Mouse (Mus musculus): ENCODE results near the gene Gm9573. TPM values are rescaled to one million over a fixed set of nuclear protein-coding genes. Genes with fewer than 3 reads are reported as not detected.

Gm9573 gene
- polyA plus RNA-seq (2015; fragmentation: Nextera tagmentation; extraction: Ambion mirVana) = not detected in 2 replicates

GRCm38 (mm10) chr17:35626537-35626936, at the start of gene Gm9573:
Gene Gm9573, minus strand, starts transcription at chr17:35626637.

GRCm38 (mm10) chr17:35673416-35674035, 47.1 kb upstream of the Gm9573 start, which contains the start of gene Gtf2h4:
Gene Gtf2h4, minus strand, starts transcription at chr17:35673739.

GRCm38 (mm10) chr17:35667334-35668065, 41.1 kb upstream of the Gm9573 start, which contains the start of gene Vars2:
Gene Vars2, minus strand, starts transcription at chr17:35667592.

GRCm38 (mm10) chr17:35643609-35644236, 17.3 kb upstream of the Gm9573 start, which contains the start of gene Mucl3:
Gene Mucl3, minus strand, starts transcription at chr17:35643695.

GRCm38 (mm10) chr17:35601249-35601648, 25.2 kb downstream of the Gm9573 start, which contains the start of gene Sfta2:
Gene Sfta2, plus strand, starts transcription at chr17:35601549.

Other genes starting within 250 kb of the Gm9573 start
- gene H2-Q4, start 247.0 kb downstream of the Gm9573 start, polyA plus RNA-seq (2015; fragmentation: Nextera tagmentation; extraction: Ambion mirVana) = 5.0 and 6.1 TPM in 2 replicates
- gene H2-Q6, start 201.8 kb downstream of the Gm9573 start, polyA plus RNA-seq (2015; fragmentation: Nextera tagmentation; extraction: Ambion mirVana) = 2.0 and 2.4 TPM in 2 replicates
- gene H2-Q7, start 187.5 kb downstream of the Gm9573 start, polyA plus RNA-seq (2015; fragmentation: Nextera tagmentation; extraction: Ambion mirVana) = 3.9 and 4.6 TPM in 2 replicates
- 12.6 and 15.2 TPM in 2 replicates for gene H2-Q10, start 156.5 kb downstream of the Gm9573 start, polyA plus RNA-seq (2015; fragmentation: Nextera tagmentation; extraction: Ambion mirVana)
- gene Pou5f1, start 120.6 kb downstream of the Gm9573 start, polyA plus RNA-seq (2015; fragmentation: Nextera tagmentation; extraction: Ambion mirVana) = 0.10 and 0.12 TPM in 2 replicates
- gene Tcf19, start 109.8 kb downstream of the Gm9573 start, polyA plus RNA-seq (2015; fragmentation: Nextera tagmentation; extraction: Ambion mirVana) = 46.3 and 52.7 TPM in 2 replicates
- gene Cchcr1, start 109.5 kb downstream of the Gm9573 start, polyA plus RNA-seq (2015; fragmentation: Nextera tagmentation; extraction: Ambion mirVana) = 9.7 and 11.4 TPM in 2 replicates
- gene Psors1c2, start 93.4 kb downstream of the Gm9573 start, polyA plus RNA-seq (2015; fragmentation: Nextera tagmentation; extraction: Ambion mirVana) = 0.16 TPM in 1 of 2 replicates, not detected in the other
- 0.05 and 0.07 TPM in 2 replicates for gene Cdsn, start 74.5 kb downstream of the Gm9573 start, polyA plus RNA-seq (2015; fragmentation: Nextera tagmentation; extraction: Ambion mirVana)
- gene 2300002M23Rik, start 59.2 kb downstream of the Gm9573 start, polyA plus RNA-seq (2015; fragmentation: Nextera tagmentation; extraction: Ambion mirVana) = not detected in 2 replicates
- gene Sfta2, start 25.1 kb downstream of the Gm9573 start, polyA plus RNA-seq (2015; fragmentation: Nextera tagmentation; extraction: Ambion mirVana) = not detected in 2 replicates
- 0.07 and 0.12 TPM in 2 replicates for gene Mucl3, start 17.1 kb upstream of the Gm9573 start, polyA plus RNA-seq (2015; fragmentation: Nextera tagmentation; extraction: Ambion mirVana)
- gene Vars2, start 41.0 kb upstream of the Gm9573 start, polyA plus RNA-seq (2015; fragmentation: Nextera tagmentation; extraction: Ambion mirVana) = 7.5 and 7.6 TPM in 2 replicates
- 23.5 and 25.8 TPM in 2 replicates for gene Gtf2h4, start 47.1 kb upstream of the Gm9573 start, polyA plus RNA-seq (2015; fragmentation: Nextera tagmentation; extraction: Ambion mirVana)
- 13.8 and 18.6 TPM in 2 replicates for gene Ddr1, start 78.0 kb upstream of the Gm9573 start, polyA plus RNA-seq (2015; fragmentation: Nextera tagmentation; extraction: Ambion mirVana)
- 32.9 and 36.5 TPM in 2 replicates for gene Ier3, start 195.0 kb upstream of the Gm9573 start, polyA plus RNA-seq (2015; fragmentation: Nextera tagmentation; extraction: Ambion mirVana)
- 45.6 and 54.3 TPM in 2 replicates for gene Flot1, start 196.6 kb upstream of the Gm9573 start, polyA plus RNA-seq (2015; fragmentation: Nextera tagmentation; extraction: Ambion mirVana)
- gene Tubb5, start 211.7 kb upstream of the Gm9573 start, polyA plus RNA-seq (2015; fragmentation: Nextera tagmentation; extraction: Ambion mirVana) = 563 and 593 TPM in 2 replicates
- 6.5 and 7.6 TPM in 2 replicates for gene Mdc1, start 214.9 kb upstream of the Gm9573 start, polyA plus RNA-seq (2015; fragmentation: Nextera tagmentation; extraction: Ambion mirVana)
- gene Nrm, start 234.7 kb upstream of the Gm9573 start, polyA plus RNA-seq (2015; fragmentation: Nextera tagmentation; extraction: Ambion mirVana) = 38.0 and 41.2 TPM in 2 replicates
- 28.7 and 37.7 TPM in 2 replicates for gene Ppp1r18, start 239.0 kb upstream of the Gm9573 start, polyA plus RNA-seq (2015; fragmentation: Nextera tagmentation; extraction: Ambion mirVana)

Data from spleen, postnatal 0 days (tissue).